Mouse (Mus musculus): ENCODE measurements around the gene Prom1.

DNA sequence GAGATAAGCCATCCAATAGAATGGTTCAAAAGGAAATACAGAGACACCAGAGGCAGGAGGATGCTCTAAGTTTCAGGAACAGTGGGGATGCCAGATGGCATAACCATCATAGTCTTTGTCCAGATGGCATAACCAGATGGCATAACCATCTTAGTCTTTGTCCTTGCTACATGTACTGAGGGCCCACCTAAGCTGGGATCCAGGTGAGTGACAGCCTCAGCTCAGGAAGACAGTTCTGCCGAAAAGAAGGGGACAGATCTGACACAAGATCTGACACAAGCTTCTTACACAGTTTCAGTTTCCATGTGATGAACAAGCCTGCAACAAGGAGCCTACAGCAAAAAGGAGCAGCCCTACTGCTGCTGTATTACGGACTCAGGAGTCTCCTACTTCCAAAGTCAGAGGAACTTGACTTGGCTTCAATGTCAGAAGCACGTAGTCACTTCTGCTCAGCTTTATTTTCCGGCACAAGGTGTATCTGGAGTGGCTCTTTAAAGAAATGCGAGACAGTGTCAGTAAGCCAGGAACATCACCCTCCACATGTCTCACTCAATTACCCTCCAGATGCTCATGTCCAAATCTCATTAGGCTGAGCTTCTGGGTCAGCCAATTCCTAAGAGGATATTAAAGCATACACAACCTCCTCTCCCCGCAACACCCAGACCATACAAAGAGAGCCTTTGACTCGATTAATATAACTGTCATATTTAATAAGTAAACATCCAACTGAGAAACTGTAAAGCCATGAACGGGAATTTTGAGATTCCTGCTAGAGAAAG lies 21.4 kb downstream of the Prom1 start:
- TF ChIP-seq GATA1 (IDR thresholded peaks at IDR 0.05; ENCODE audit: low read length), result no peak
- TF ChIP-seq TAL1 (IDR thresholded peaks at IDR 0.05; ENCODE audit: low read length), result no peak
